Mouse (Mus musculus): ENCODE measurements at regions not wholly inside any gene's neighbourhood (a gene's known extent, or its start where the extent isn't known, plus 50 kb on each side); places are given as distances from the start of the nearest gene placed in this dataset.

DNA sequence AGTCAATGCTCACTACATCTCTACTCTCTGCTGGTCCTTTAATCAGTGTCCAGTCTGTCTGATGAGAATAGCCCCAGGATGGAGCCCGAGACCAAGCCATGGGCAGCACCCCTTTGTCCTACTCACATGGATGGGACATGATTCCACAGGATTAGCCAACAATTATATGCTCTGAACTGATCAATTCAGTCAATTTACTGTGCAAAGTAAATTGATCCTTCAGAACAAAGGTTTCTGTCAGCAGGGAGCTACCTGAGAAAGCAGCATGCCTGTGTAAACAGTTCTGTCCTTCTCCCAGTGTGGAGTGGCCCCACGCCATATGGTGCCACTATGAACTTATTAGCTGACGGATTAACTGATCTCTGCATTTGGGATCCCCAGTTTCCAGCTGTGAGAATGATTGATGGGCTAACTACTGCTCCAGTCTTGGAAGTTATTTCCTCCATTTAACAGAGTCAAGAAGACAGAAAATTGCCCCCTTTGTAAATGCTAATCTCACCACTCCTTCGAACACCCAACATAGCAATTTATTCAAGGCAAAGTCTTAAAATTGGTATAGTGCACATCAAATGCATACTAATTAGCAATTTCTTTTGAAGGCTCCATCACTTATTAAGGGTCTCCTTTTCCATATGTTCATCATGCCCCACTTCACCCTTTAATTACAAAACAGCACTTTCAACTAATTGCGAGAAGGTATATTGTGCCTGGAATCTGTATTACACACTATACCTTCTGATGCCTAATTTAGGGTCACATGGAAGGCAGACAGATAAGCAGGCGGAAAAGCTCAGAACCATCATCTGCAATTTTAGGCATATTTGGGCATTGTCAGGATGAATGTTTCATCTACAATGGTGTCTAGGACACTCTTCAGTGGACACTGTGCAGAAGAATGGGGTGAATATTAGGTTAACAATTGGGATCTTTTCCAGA is 417.3 kb downstream of the Tmem161b start:
- TF ChIP-seq CTCF (IDR thresholded peaks at IDR 0.05; ENCODE audit: low read depth, low read length): no peak
- TF ChIP-seq TAL1 (conservative IDR thresholded peaks at IDR 0.05; ENCODE audit: low read depth, low read length): no peak
- TF ChIP-seq GATA1 (IDR thresholded peaks at IDR 0.05; ENCODE audit: borderline replicate concordance, low read length): no peak
